Comparison of ENCODE assay signal across 23 mouse cellular contexts in genomic region chr6:72867746-72868145, GRCm38 (mm10).
"Had no signal": no experiment of that assay in that cellular context is flagged by ENCODE, and none has a peak within 500 bp of the region (broad histone marks: within the 10 kb centered on the region; RNA-seq: fewer than 3 reads in every experiment).

No protein-coding gene starts in this region.

- DNase-seq: kidney, adult 11 months; kidney, adult 8-10 months; kidney, postnatal 14 days; layer of hippocampus, adult 9-11 months; liver; liver, embryonic 13.5 days; lung, embryonic 14.5 days; lung, postnatal 10 days; lung, postnatal 36 days; right cerebral cortex, adult 18-20 months; right cerebral cortex, postnatal 14 days; right cerebral cortex, postnatal 4 days; thymus, adult 18-20 months; thymus, postnatal 36 days had no signal

- H3K9ac ChIP-seq: limb, embryonic 13.5 days; liver, embryonic 13.5 days; lung, embryonic 14.5 days; midbrain, embryonic 13.5 days; neural tube, embryonic 13.5 days had no signal

- H3K4me2 ChIP-seq: limb, embryonic 13.5 days; liver, embryonic 13.5 days; lung, embryonic 14.5 days; midbrain, embryonic 13.5 days; neural tube, embryonic 13.5 days had no signal

- H3K27me3 ChIP-seq: limb, embryonic 13.5 days; liver, embryonic 13.5 days; megakaryocyte, embryonic 14.5 days; midbrain, embryonic 13.5 days; neural tube, embryonic 13.5 days had no signal

- H3K4me3 ChIP-seq: layer of hippocampus, adult 2 months; limb, embryonic 10.5 days; limb, embryonic 13.5 days; liver, embryonic 13.5 days; megakaryocyte, embryonic 14.5 days; midbrain, embryonic 10.5 days; midbrain, embryonic 13.5 days; myocyte; neural tube, embryonic 13.5 days had no signal

- H3K9me3 ChIP-seq: limb, embryonic 10.5 days; limb, embryonic 13.5 days; liver, embryonic 13.5 days; megakaryocyte, embryonic 14.5 days; midbrain, embryonic 10.5 days; midbrain, embryonic 13.5 days; neural tube, embryonic 13.5 days had no signal

- H3K36me3 ChIP-seq: neural tube, embryonic 13.5 days had no signal

- ATAC-seq: midbrain, embryonic 16.5 days had no signal

- H3K27ac ChIP-seq: limb, embryonic 10.5 days; limb, embryonic 13.5 days; liver, embryonic 13.5 days; midbrain, embryonic 10.5 days; midbrain, embryonic 13.5 days; neural tube, embryonic 13.5 days had no signal
